Mouse (Mus musculus) monocyte, adult 5-6 weeks (primary cell): Measurements from ENCODE around the gene Gm10577. TPM values are rescaled to one million over a fixed set of nuclear protein-coding genes. Genes with fewer than 3 reads are reported as not detected.

Experiments used
- ATAC-seq: fragments of 153-309, 156-312 bp; replicated peaks from 2 replicates; pipeline ENCODE4 v1.8.0; 2017; ENCODE audit warnings: mild to moderate bottlenecking; ENCODE audit not compliant: low TSS enrichment, insufficient number of reproducible peaks, severe bottlenecking, poor library complexity, low FRiP score
- total RNA-seq: library from RNA; stranded (forward); fragments of 200-1000, 200-491, 200-594 nt; gene quantifications from 3 replicates; pipeline ENCODE4 v1.2.3, GENCODE M21; 2017

Gene Gm10577
- total RNA-seq, 1 experiment from 2014 or later, result not detected

- ATAC-seq, result no peak
Measured at GRCm38 (mm10) chr4:100998906-100999305, 21.6 kb downstream of the Gm10577 start.

GRCm38 (mm10) chr4:100998145-100998544 is 22.4 kb downstream of the Gm10577 start:
- no peak for ATAC-seq

GRCm38 (mm10) chr4:100996060-100996651 is 24.3 kb downstream of the Gm10577 start:
- ATAC-seq, result no peak

- ATAC-seq, result no peak
Measured at GRCm38 (mm10) chr4:100995617-100996016, 24.9 kb downstream of the Gm10577 start.

GRCm38 (mm10) chr4:100994442-100995255 is 25.8 kb downstream of the Gm10577 start:
- no peak for ATAC-seq

- ATAC-seq, result no peak
Measured at GRCm38 (mm10) chr4:100992086-100992485, 28.4 kb downstream of the Gm10577 start.

GRCm38 (mm10) chr4:100990996-100991395 is 29.5 kb downstream of the Gm10577 start:
- no peak for ATAC-seq

- ATAC-seq, result no peak
Measured at GRCm38 (mm10) chr4:100988231-100988799, 32.2 kb downstream of the Gm10577 start.

GRCm38 (mm10) chr4:100987187-100987586 is 33.3 kb downstream of the Gm10577 start:
- no peak for ATAC-seq

GRCm38 (mm10) chr4:100977522-100977921 is 43.0 kb downstream of the Gm10577 start:
- no peak for ATAC-seq

GRCm38 (mm10) chr4:100974455-100975035 is 46.0 kb downstream of the Gm10577 start:
- ATAC-seq, result no peak

- no peak for ATAC-seq
Measured at GRCm38 (mm10) chr4:100973641-100974454, 46.6 kb downstream of the Gm10577 start.

Other genes starting within 250 kb of the Gm10577 start
- gene Cachd1, start 244.0 kb downstream of the Gm10577 start, total RNA-seq, result 0.19 TPM in 1 of 3 replicates, not detected in the others
- gene Raver2, start 48.3 kb upstream of the Gm10577 start, total RNA-seq, result 0.32 to 3.6 TPM (median 0.86 TPM) in 3 replicates
- 252 to 459 TPM (median 254 TPM) in 3 replicates for gene Jak1, start 244.6 kb upstream of the Gm10577 start, total RNA-seq